Mouse (Mus musculus): Measurements from ENCODE around the gene Gan. TPM values are rescaled to one million over a fixed set of nuclear protein-coding genes. Genes with fewer than 3 reads are reported as not detected.

Gene Gan
- polyA plus RNA-seq, 1 experiment from 2014 or later = 2.6 TPM

GRCm38 (mm10) chr8:117253390-117254269 is 95.7 kb downstream of the Gan start:
- CTCF ChIA-PET = interaction anchor here (1.1 kb wide), 1 partner anchor 29 kb away, joined by 3 read pairs; no protein-coding TSS in a partner anchor
- no peaks in the 10 kb centered on the region for H3K27me3 ChIP-seq
- no peak for TF ChIP-seq CTCF (IDR thresholded peaks at IDR 0.05)
- no peak for DNase-seq (ENCODE audit: low read depth, low spot score)
- POLR2A ChIA-PET = no interaction called here
- in situ Hi-C loops (cut with MboI; ENCODE audit: low pct_unique_long_range_greater_than_20kb) = no loop called here
- ATAC-seq = no peak

- in situ Hi-C loops (cut with MboI; ENCODE audit: low pct_unique_long_range_greater_than_20kb) = no loop called here
- no peaks in the 10 kb centered on the region for H3K27me3 ChIP-seq
- DNase-seq (ENCODE audit: low read depth, low spot score) (no peak), ATAC-seq (no peak)
- no peak for TF ChIP-seq CTCF (IDR thresholded peaks at IDR 0.05)
- ChIA-PET POLR2A (interaction anchor here (0.6 kb wide), 1 partner anchor 446 kb away, joined by 4 read pairs; no protein-coding TSS in a partner anchor), CTCF (interaction anchor here (1.1 kb wide), 1 partner anchor 30 kb away, joined by 3 read pairs; no protein-coding TSS in a partner anchor)
Observed at GRCm38 (mm10) chr8:117254496-117254895, 96.6 kb downstream of the Gan start.

- ATAC-seq (peak; percentile 85), DNase-seq (ENCODE audit: low read depth, low spot score) (no peak)
- H3K27me3 ChIP-seq = no peaks in the 10 kb centered on the region
- ChIA-PET CTCF (interaction anchor here (1.4 kb wide), 1 partner anchor 26 kb away, joined by 4 read pairs; no protein-coding TSS in a partner anchor), POLR2A (interaction anchor here (1.3 to 1.7 kb wide), 4 partner anchors 25 to 122 kb away, joined by 4 to 6 read pairs (median 4); no protein-coding TSS in a partner anchor)
- no peak for TF ChIP-seq CTCF (IDR thresholded peaks at IDR 0.05)
- in situ Hi-C loops (cut with MboI; ENCODE audit: low pct_unique_long_range_greater_than_20kb) = loop anchor here (5.0 kb wide), 2 partner anchors 36 to 91 kb away; no protein-coding TSS in a partner anchor
Observed at GRCm38 (mm10) chr8:117256292-117256938, 98.5 kb downstream of the Gan start.

- DNase-seq (ENCODE audit: low read depth, low spot score) (no peak), ATAC-seq (peak; percentile 22)
- ChIA-PET CTCF (no interaction called here), POLR2A (interaction anchor here (0.6 to 1.7 kb wide), 10 partner anchors 25 to 1052 kb away, joined by 3 to 6 read pairs (median 4); no protein-coding TSS in a partner anchor)
- in situ Hi-C loops (cut with MboI; ENCODE audit: low pct_unique_long_range_greater_than_20kb) = loop anchor here (5.0 kb wide), 2 partner anchors 35 to 90 kb away; no protein-coding TSS in a partner anchor
- H3K27me3 ChIP-seq = no peaks in the 10 kb centered on the region
- no peak for TF ChIP-seq CTCF (IDR thresholded peaks at IDR 0.05)
Observed at GRCm38 (mm10) chr8:117257029-117257820, 99.3 kb downstream of the Gan start, which contains the start of gene Cmip. TSS of gene Cmip (plus strand) at chr8:117257064.

- no peak for TF ChIP-seq CTCF (IDR thresholded peaks at IDR 0.05)
- POLR2A ChIA-PET = interaction anchor here (0.6 to 1.7 kb wide), 6 partner anchors 31 to 1051 kb away, joined by 3 to 5 read pairs (median 4); no protein-coding TSS in a partner anchor
- H3K27me3 ChIP-seq = no peaks in the 10 kb centered on the region
- CTCF ChIA-PET = no interaction called here
- ATAC-seq (no peak), DNase-seq (ENCODE audit: low read depth, low spot score) (no peak)
- in situ Hi-C loops (cut with MboI; ENCODE audit: low pct_unique_long_range_greater_than_20kb) = loop anchor here (5.0 kb wide), 2 partner anchors 34 to 89 kb away; no protein-coding TSS in a partner anchor
Observed at GRCm38 (mm10) chr8:117257821-117258575, 100.1 kb downstream of the Gan start.

GRCm38 (mm10) chr8:117258576-117259040 is 100.7 kb downstream of the Gan start:
- DNase-seq (ENCODE audit: low read depth, low spot score) = no peak

GRCm38 (mm10) chr8:117259431-117260001 is 101.6 kb downstream of the Gan start:
- CTCF ChIA-PET = no interaction called here
- ATAC-seq (no peak), DNase-seq (ENCODE audit: low read depth, low spot score) (no peak)
- in situ Hi-C loops (cut with MboI; ENCODE audit: low pct_unique_long_range_greater_than_20kb) = loop anchor here (5.0 to 10.0 kb wide), 3 partner anchors 33 to 115 kb away; no protein-coding TSS in a partner anchor
- no peak for TF ChIP-seq CTCF (IDR thresholded peaks at IDR 0.05)
- POLR2A ChIA-PET = interaction anchor here (0.6 to 1.0 kb wide), 3 partner anchors 49 to 126 kb away, joined by 3 read pairs; no protein-coding TSS in a partner anchor
- no peaks in the 10 kb centered on the region for H3K27me3 ChIP-seq

More at GRCm38 (mm10) chr8:117258576-117259040, 100.7 kb downstream of the Gan start:
- H3K27me3 ChIP-seq = no peaks in the 10 kb centered on the region
- CTCF ChIA-PET = interaction anchor here (0.7 kb wide), 1 partner anchor 114 kb away, joined by 3 read pairs; no protein-coding TSS in a partner anchor
- POLR2A ChIA-PET = interaction anchor here (1.5 kb wide), 1 partner anchor 67 kb away, joined by 4 read pairs; no protein-coding TSS in a partner anchor
- in situ Hi-C loops (cut with MboI; ENCODE audit: low pct_unique_long_range_greater_than_20kb) = loop anchor here (5.0 kb wide), 2 partner anchors 34 to 89 kb away; no protein-coding TSS in a partner anchor
- ATAC-seq = no peak
- no peak for TF ChIP-seq CTCF (IDR thresholded peaks at IDR 0.05)

- ChIA-PET CTCF (interaction anchor here (1.4 kb wide), 1 partner anchor 211 kb away, joined by 3 read pairs; no protein-coding TSS in a partner anchor), POLR2A (interaction anchor here (0.5 to 1.5 kb wide), 3 partner anchors 21 to 546 kb away, joined by 3 to 4 read pairs (median 3); no protein-coding TSS in a partner anchor)
- H3K27me3 ChIP-seq = no peaks in the 10 kb centered on the region
- ATAC-seq = no peak
- DNase-seq (ENCODE audit: low read depth, low spot score) = no peak
- no peak for TF ChIP-seq CTCF (IDR thresholded peaks at IDR 0.05)
- in situ Hi-C loops (cut with MboI; ENCODE audit: low pct_unique_long_range_greater_than_20kb) = loop anchor here (10.0 kb wide), 1 partner anchor 114 kb away; no protein-coding TSS in a partner anchor
Observed at GRCm38 (mm10) chr8:117260234-117260929, 102.4 kb downstream of the Gan start.

Data from Patski (cell line).